Comparison of ENCODE assay signal across 8 mouse cellular contexts in the genomic region with DNA sequence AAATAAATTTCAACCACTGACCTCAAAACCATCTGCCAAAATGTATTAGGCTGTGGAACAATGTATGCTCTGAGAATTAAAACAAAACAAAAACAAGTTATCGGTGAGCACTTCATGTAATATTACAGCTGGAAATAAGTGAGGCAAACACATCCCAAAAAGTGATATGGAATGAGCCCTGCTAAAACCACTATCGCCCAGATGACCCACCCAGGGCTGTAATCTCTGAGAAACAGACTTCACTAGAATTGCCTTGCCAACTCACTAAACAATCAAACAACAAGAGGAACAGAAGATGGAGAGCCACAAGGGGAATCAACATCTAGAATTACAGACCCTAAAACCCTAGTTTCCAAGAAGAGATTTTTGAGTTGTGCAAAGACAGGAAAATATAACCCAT. TPM values are rescaled to one million over a fixed set of nuclear protein-coding genes. Genes with fewer than 3 reads are reported as not detected.
DNase-seq lines count a peak whose midpoint lies in the region; ATAC-seq lines count a peak whose summit lies in the region.

No protein-coding gene starts in this region.

- peaks cover 0 to 15% of the 10 kb centered on the region in 2 experiments; a peak in 3 of 4 replicates for H3K4me1 ChIP-seq in heart, embryonic 14.5 days (ENCODE audit: control insufficient read depth in 2 of 2, insufficient read depth in 2 of 2, low read length in 2 of 2)
- H3K4me1 ChIP-seq in hindbrain, embryonic 13.5 days (replicated peaks), result peaks cover 27% of the 10 kb centered on the region
- H3K4me1 ChIP-seq in midbrain, embryonic 12.5 days, result peaks cover 23% of the 10 kb centered on the region

- no peak for ATAC-seq in heart, embryonic 14.5 days (ENCODE audit: insufficient number of reproducible peaks, insufficient read depth, low FRiP score, low read depth)
- ATAC-seq in hindbrain, embryonic 13.5 days (ENCODE audit: low FRiP score), result no peak
- ATAC-seq in midbrain, embryonic 12.5 days (ENCODE audit: low FRiP score, low read depth), result no peak
- ATAC-seq in CD4-positive, CD25-positive, alpha-beta regulatory T cell, adult 4 months, result no peak

- 71% methylated on average over 2 of the region's 2 CpGs for WGBS in heart, embryonic 14.5 days
- 89% methylated on average over 2 of the region's 2 CpGs for WGBS in hindbrain, embryonic 13.5 days
- WGBS in midbrain, embryonic 12.5 days, result 90% methylated on average over 2 of the region's 2 CpGs

- peak overlapping the region; percentile 90 for H3K9ac ChIP-seq in heart, embryonic 14.5 days (ENCODE audit: low read length)
- peak overlapping the region; percentile 89 for H3K9ac ChIP-seq in hindbrain, embryonic 13.5 days
- no peak overlapping the region; the same call in 1 of the 2 replicates for H3K9ac ChIP-seq in midbrain, embryonic 12.5 days (replicated peaks)

- H3K36me3 ChIP-seq in heart, embryonic 14.5 days (ENCODE audit: control insufficient read depth, insufficient read depth, low read length), result peaks cover 5% of the 10 kb centered on the region
- peaks cover 4% of the 10 kb centered on the region for H3K36me3 ChIP-seq in hindbrain, embryonic 13.5 days
- no peaks in the 10 kb centered on the region for H3K36me3 ChIP-seq in midbrain, embryonic 12.5 days

- H3K4me2 ChIP-seq in heart, embryonic 14.5 days (ENCODE audit: low read length), result peak overlapping the region; percentile 86
- H3K4me2 ChIP-seq in hindbrain, embryonic 13.5 days, result peak overlapping the region; percentile 67
- H3K4me2 ChIP-seq in midbrain, embryonic 12.5 days (replicated peaks), result peak overlapping the region; percentile 68

- peak overlapping the region in 1 of 2 experiments; percentile 81; a peak in 1 of 4 replicates for H3K27ac ChIP-seq in heart, embryonic 14.5 days (replicated peaks in 1 of 2; ENCODE audit: control insufficient read depth in 1 of 2, insufficient read depth in 1 of 2, low read depth in 2 of 2, low read length in 2 of 2)
- no peak overlapping the region for H3K27ac ChIP-seq in hindbrain, embryonic 13.5 days
- 0 out of 2 replicates have a peak overlapping the region, but pooled peaks have one; percentile 84 for H3K27ac ChIP-seq in midbrain, embryonic 12.5 days (replicated peaks)

- H3K4me3 ChIP-seq in heart, embryonic 14.5 days (ENCODE audit: control insufficient read depth in 1 of 2, insufficient read depth in 1 of 2, low read depth in 1 of 2, low read length in 2 of 2), result peak overlapping the region in 1 of 2 experiments; percentile 87; a peak in 2 of 4 replicates
- H3K4me3 ChIP-seq in hindbrain, embryonic 13.5 days, result peak overlapping the region; percentile 78
- peak overlapping the region; percentile 74; the same call in 1 of the 2 replicates for H3K4me3 ChIP-seq in midbrain, embryonic 12.5 days

- DNase-seq in heart, postnatal 4 days, result no peak
- peak; percentile 35 for DNase-seq in c-Kit-positive CD71-negative TER-119-negative erythroid progenitor cells, embryonic 14.5 days (ENCODE audit: low read depth)
- DNase-seq in urinary bladder, adult 2 months (ENCODE audit: low spot score), result no peak
- no peak for DNase-seq in right cerebral cortex, postnatal 25 days

- no peaks in the 10 kb centered on the region for H3K9me3 ChIP-seq in heart, embryonic 14.5 days (ENCODE audit: control insufficient read depth, low read length)
- H3K9me3 ChIP-seq in hindbrain, embryonic 13.5 days, result no peaks in the 10 kb centered on the region
- H3K9me3 ChIP-seq in midbrain, embryonic 12.5 days, result no peaks in the 10 kb centered on the region

- no peaks in the 10 kb centered on the region for H3K27me3 ChIP-seq in heart, embryonic 14.5 days (ENCODE audit: control insufficient read depth, insufficient read depth, low read length)
- H3K27me3 ChIP-seq in hindbrain, embryonic 13.5 days, result no peaks in the 10 kb centered on the region
- 0 out of 2 replicates have a peak, but pooled peaks cover 3% of the 10 kb centered on the region for H3K27me3 ChIP-seq in midbrain, embryonic 12.5 days

RNA-seq across cellular contexts. Expression of a gene that starts 0.8 kb away (rescaled TPM):
- polyA plus RNA-seq in heart, embryonic 14.5 days (2014; fragmentation: Nextera tagmentation; extraction: Ambion mirVana), result 51.3 and 58.9 TPM in 2 replicates
- total RNA-seq in heart, postnatal 4 days (2021), result 10 to 100 TPM; 38.3 to 39.1 TPM
- 146 and 151 TPM in 2 replicates for polyA plus RNA-seq in hindbrain, embryonic 13.5 days (2015; fragmentation: Nextera tagmentation; extraction: Ambion mirVana)
- polyA plus RNA-seq in midbrain, embryonic 12.5 days (2016; fragmentation: Nextera tagmentation; extraction: Ambion mirVana), result 124 and 134 TPM in 2 replicates
- 28.7 and 30.2 TPM in 2 replicates for polyA plus RNA-seq in urinary bladder, adult 2 months (2012; rRNA removed)
- polyA plus RNA-seq in CD4-positive, CD25-positive, alpha-beta regulatory T cell, adult 4 months (2017; shearing (Covaris generic)), result 100 to 1,000 TPM; 111 to 124 TPM
